In the genomic region with DNA sequence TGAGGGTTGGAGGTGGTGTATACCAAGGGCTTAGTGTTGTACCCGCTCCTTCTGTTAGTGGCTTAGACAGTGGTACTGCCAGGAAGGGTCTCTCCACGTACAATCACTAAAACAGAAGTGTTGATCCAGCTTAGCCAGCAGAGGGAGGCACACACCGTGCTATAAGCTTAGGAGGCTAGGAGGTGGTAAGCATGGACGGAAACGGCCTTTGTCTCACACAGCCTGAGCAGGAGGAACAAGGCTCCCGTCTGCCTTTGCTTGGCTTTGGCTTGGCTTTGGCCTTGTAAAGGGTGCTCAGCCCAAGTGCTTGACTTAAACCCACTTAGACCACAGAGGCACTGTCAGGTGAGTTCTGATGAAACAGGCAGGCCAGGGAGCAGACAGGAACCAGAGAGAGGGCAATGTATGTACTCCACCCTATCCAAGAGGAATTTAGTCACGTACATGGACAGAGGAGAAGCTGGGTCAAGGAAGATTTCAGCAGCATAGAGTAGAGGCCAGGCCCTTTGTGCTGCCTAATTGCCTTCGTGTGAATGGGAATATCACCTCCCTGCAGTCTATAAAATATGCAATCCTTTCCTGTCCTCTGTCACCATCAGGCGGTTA, we compare ENCODE assay signal across 8 mouse cellular contexts. TPM values are rescaled to one million over a fixed set of nuclear protein-coding genes. Genes with fewer than 3 reads are reported as not detected.
A peak's percentile ranks its signal among the peaks of the same experiment; 100 is the strongest.
DNase-seq lines count a peak whose midpoint lies in the region; ATAC-seq and TF ChIP-seq lines count a peak whose summit lies in the region.

No protein-coding gene starts in this region.

- H3K4me2 ChIP-seq in heart, embryonic 14.5 days (ENCODE audit: low read length), result 0 out of 2 replicates have a peak overlapping the region, but pooled peaks have one; percentile 12
- H3K4me2 ChIP-seq in kidney, postnatal 0 days (ENCODE audit: low read length), result no peak overlapping the region
- no peak overlapping the region for H3K4me2 ChIP-seq in liver, embryonic 14.5 days (ENCODE audit: low read depth)
- no peak overlapping the region for H3K4me2 ChIP-seq in neural tube, embryonic 13.5 days

- H3K9me3 ChIP-seq in forebrain, embryonic 10.5 days, result no peaks in the 10 kb centered on the region
- H3K9me3 ChIP-seq in heart, embryonic 14.5 days (ENCODE audit: control insufficient read depth, low read length), result no peaks in the 10 kb centered on the region
- no peaks in the 10 kb centered on the region for H3K9me3 ChIP-seq in kidney, postnatal 0 days (replicated peaks; ENCODE audit: low read length)
- no peaks in the 10 kb centered on the region for H3K9me3 ChIP-seq in liver, embryonic 14.5 days (ENCODE audit: control insufficient read depth, low read length)
- no peaks in the 10 kb centered on the region for H3K9me3 ChIP-seq in neural tube, embryonic 13.5 days

- peak; percentile 95 for TF ChIP-seq CTCF in kidney, postnatal 0 days (IDR thresholded peaks at IDR 0.05; ENCODE audit: low read depth)
- TF ChIP-seq CTCF in liver, embryonic 14.5 days (IDR thresholded peaks at IDR 0.05; ENCODE audit: low read depth), result peak; percentile 73

- 37% methylated on average over 9 of the region's 9 CpGs for WGBS in forebrain, embryonic 10.5 days
- WGBS in heart, embryonic 14.5 days, result 24% methylated on average over 9 of the region's 9 CpGs
- WGBS in kidney, postnatal 0 days, result 30% methylated on average over 9 of the region's 9 CpGs
- 27% methylated on average over 9 of the region's 9 CpGs for WGBS in liver, embryonic 14.5 days (ENCODE audit: insufficient replicate concordance)
- WGBS in neural tube, embryonic 13.5 days, result 29% methylated on average over 9 of the region's 9 CpGs

- 0 out of 2 replicates have a peak, but pooled peaks cover 3% of the 10 kb centered on the region for H3K27me3 ChIP-seq in forebrain, embryonic 10.5 days (ENCODE audit: poor library complexity, severe bottlenecking)
- H3K27me3 ChIP-seq in heart, embryonic 14.5 days (ENCODE audit: control insufficient read depth, insufficient read depth, low read length), result no peaks in the 10 kb centered on the region
- no peaks in the 10 kb centered on the region for H3K27me3 ChIP-seq in kidney, postnatal 0 days (ENCODE audit: insufficient read depth, low read length)
- no peaks in the 10 kb centered on the region for H3K27me3 ChIP-seq in liver, embryonic 14.5 days (ENCODE audit: control insufficient read depth, insufficient read depth, low read length)
- no peaks in the 10 kb centered on the region for H3K27me3 ChIP-seq in neural tube, embryonic 13.5 days

- peak; percentile 78 for DNase-seq in B cell, adult 2 months
- peak; percentile 59 for DNase-seq in adrenal gland, adult 8-10 months
- peak; percentile 75 for DNase-seq in forebrain, embryonic 10.5 days (ENCODE audit: extremely low spot score, low spot score)
- DNase-seq in kidney, postnatal 0 days (ENCODE audit: low spot score), result peak; percentile 94
- DNase-seq in liver, embryonic 14.5 days (ENCODE audit: low read depth in 3 of 3, low spot score in 3 of 3), result peak in 2 of 3 experiments; percentile 13 to 26
- peak; percentile 70 for DNase-seq in telencephalon, adult 2 months (ENCODE audit: low read depth, low spot score)

- peaks cover 3% of the 10 kb centered on the region; the same call in 1 of the 2 replicates for H3K4me1 ChIP-seq in forebrain, embryonic 10.5 days
- H3K4me1 ChIP-seq in heart, embryonic 14.5 days (ENCODE audit: control insufficient read depth in 2 of 2, insufficient read depth in 2 of 2, low read length in 2 of 2), result peaks cover 0 to 2% of the 10 kb centered on the region in 2 experiments; a peak in 2 of 4 replicates
- no peaks in the 10 kb centered on the region for H3K4me1 ChIP-seq in kidney, postnatal 0 days (replicated peaks; ENCODE audit: insufficient read depth, low read length)
- 0 out of 4 replicates have a peak, but pooled peaks cover 0 to 2% of the 10 kb centered on the region in 2 experiments for H3K4me1 ChIP-seq in liver, embryonic 14.5 days (replicated peaks; ENCODE audit: control insufficient read depth in 2 of 2, insufficient read depth in 2 of 2, low read length in 1 of 2)
- peaks cover 19% of the 10 kb centered on the region; the same call in 1 of the 2 replicates for H3K4me1 ChIP-seq in neural tube, embryonic 13.5 days (replicated peaks)

- no peaks in the 10 kb centered on the region for H3K36me3 ChIP-seq in forebrain, embryonic 10.5 days (replicated peaks)
- no peaks in the 10 kb centered on the region for H3K36me3 ChIP-seq in heart, embryonic 14.5 days (ENCODE audit: control insufficient read depth, insufficient read depth, low read length)
- H3K36me3 ChIP-seq in kidney, postnatal 0 days (ENCODE audit: insufficient read depth, low read length), result no peaks in the 10 kb centered on the region
- H3K36me3 ChIP-seq in liver, embryonic 14.5 days (replicated peaks; ENCODE audit: control insufficient read depth, insufficient read depth, low read depth), result no peaks in the 10 kb centered on the region
- H3K36me3 ChIP-seq in neural tube, embryonic 13.5 days, result no peaks in the 10 kb centered on the region

- no peak overlapping the region; the same call in 1 of the 2 replicates for H3K9ac ChIP-seq in heart, embryonic 14.5 days (ENCODE audit: low read length)
- H3K9ac ChIP-seq in kidney, postnatal 0 days (ENCODE audit: low read depth, low read length), result no peak overlapping the region
- no peak overlapping the region for H3K9ac ChIP-seq in liver, embryonic 14.5 days (replicated peaks)
- no peak overlapping the region for H3K9ac ChIP-seq in neural tube, embryonic 13.5 days

- no peak overlapping the region for H3K4me3 ChIP-seq in forebrain, embryonic 10.5 days
- H3K4me3 ChIP-seq in heart, embryonic 14.5 days (ENCODE audit: control insufficient read depth in 1 of 2, insufficient read depth in 1 of 2, low read depth in 1 of 2, low read length in 2 of 2), result no peak overlapping the region
- no peak overlapping the region for H3K4me3 ChIP-seq in kidney, postnatal 0 days (replicated peaks; ENCODE audit: low read depth, low read length)
- H3K4me3 ChIP-seq in liver, embryonic 14.5 days (ENCODE audit: insufficient read depth in 1 of 2, low read depth in 2 of 2, low read length in 2 of 2), result no peak overlapping the region
- H3K4me3 ChIP-seq in neural tube, embryonic 13.5 days, result no peak overlapping the region

- peak overlapping the region; percentile 82 for H3K27ac ChIP-seq in forebrain, embryonic 10.5 days
- H3K27ac ChIP-seq in heart, embryonic 14.5 days (replicated peaks in 1 of 2; ENCODE audit: control insufficient read depth in 1 of 2, insufficient read depth in 1 of 2, low read depth in 2 of 2, low read length in 2 of 2), result no peak overlapping the region
- H3K27ac ChIP-seq in kidney, postnatal 0 days, result no peak overlapping the region
- H3K27ac ChIP-seq in liver, embryonic 14.5 days, result no peak overlapping the region
- peak overlapping the region; percentile 35 for H3K27ac ChIP-seq in neural tube, embryonic 13.5 days (replicated peaks)

- no peak for TF ChIP-seq EP300 in liver, embryonic 14.5 days (IDR thresholded peaks at IDR 0.05; ENCODE audit: low read depth)

- peak; percentile 56; the same call in 1 of the 2 replicates for ATAC-seq in heart, embryonic 14.5 days (ENCODE audit: insufficient number of reproducible peaks, insufficient read depth, low FRiP score, low read depth)
- peak; percentile 87; the same call in 1 of the 2 replicates for ATAC-seq in kidney, postnatal 0 days (replicated peaks; ENCODE audit: low FRiP score, low read depth)
- no peak for ATAC-seq in liver, embryonic 14.5 days (ENCODE audit: insufficient read depth)
- peak; percentile 97 for ATAC-seq in neural tube, embryonic 13.5 days (ENCODE audit: low read depth)

RNA-seq across cellular contexts. Expression of a gene that starts 24.3 kb away (rescaled TPM):
- 100 to 1,000 TPM; 283 to 310 (median 299) TPM for total RNA-seq in adrenal gland, adult 8-10 months (2022)
- polyA plus RNA-seq in forebrain, embryonic 10.5 days (2016; fragmentation: Nextera tagmentation; extraction: Ambion mirVana), result 258 and 262 TPM in 2 replicates
- polyA plus RNA-seq in heart, embryonic 14.5 days (2014; fragmentation: Nextera tagmentation; extraction: Ambion mirVana), result 183 and 187 TPM in 2 replicates
- polyA plus RNA-seq in kidney, postnatal 0 days (2015; fragmentation: Nextera tagmentation; extraction: Ambion mirVana), result 347 and 438 TPM in 2 replicates
- 27.3 and 32.2 TPM in 2 replicates for polyA plus RNA-seq in liver, embryonic 14.5 days (2012; rRNA removed)
- polyA plus RNA-seq in liver, embryonic 14.5 days (2014; fragmentation: Nextera tagmentation; extraction: Ambion mirVana), result 48.4 and 50.4 TPM in 2 replicates
- polyA plus RNA-seq in neural tube, embryonic 13.5 days (2015; fragmentation: Nextera tagmentation; extraction: Ambion mirVana), result 103 and 109 TPM in 2 replicates

Comparison
In these comparisons a context has a peak if more than half of its experiments do, and no peak if none do; other contexts are left out.
1. DNase-seq: peak in every context shown above with its lines; median percentile 94 in kidney, postnatal 0 days; 78 in B cell, adult 2 months; 75 in forebrain, embryonic 10.5 days; 70 in telencephalon, adult 2 months; 59 in adrenal gland, adult 8-10 months; 20 in liver, embryonic 14.5 days.
2. H3K27ac ChIP-seq: peak in forebrain, embryonic 10.5 days (single experiment) and neural tube, embryonic 13.5 days (single experiment); none in heart, embryonic 14.5 days (0 of 2), kidney, postnatal 0 days (single experiment) and liver, embryonic 14.5 days (single experiment).